Mouse (Mus musculus): ENCODE data around the gene Plin3.

Plin3 gene

GRCm38 (mm10) chr17:56298238-56298637, 5.6 kb upstream of the Plin3 start:
- DNase-seq: no peak

GRCm38 (mm10) chr17:56296201-56296600, 3.5 kb upstream of the Plin3 start:
- DNase-seq: no peak

GRCm38 (mm10) chr17:56294241-56294640, 1.6 kb upstream of the Plin3 start:
- no peak for DNase-seq

GRCm38 (mm10) chr17:56293291-56293690, 618 bp upstream of the Plin3 start:
- no peak for DNase-seq

GRCm38 (mm10) chr17:56291826-56292475, 722 bp downstream of the Plin3 start:
- DNase-seq: no peak

GRCm38 (mm10) chr17:56291171-56291511, 1.5 kb downstream of the Plin3 start:
- peak; percentile 92 for DNase-seq

GRCm38 (mm10) chr17:56290388-56291170, 2.1 kb downstream of the Plin3 start:
- peak; percentile 98 for DNase-seq

- DNase-seq: no peak
These were observed 3.0 kb downstream of the Plin3 start for GRCm38 (mm10) chr17:56289371-56290331.

- DNase-seq: no peak
These were observed 3.8 kb downstream of the Plin3 start for GRCm38 (mm10) chr17:56288866-56289265.

- peak; percentile 75 for DNase-seq
These were observed 4.8 kb downstream of the Plin3 start for GRCm38 (mm10) chr17:56287830-56288229.

- no peak for DNase-seq
These were observed 6.7 kb downstream of the Plin3 start for GRCm38 (mm10) chr17:56285995-56286394.

- DNase-seq: no peak
These were observed 9.4 kb downstream of the Plin3 start for GRCm38 (mm10) chr17:56283316-56283715.

- DNase-seq: no peak
These were observed 9.9 kb downstream of the Plin3 start for GRCm38 (mm10) chr17:56282802-56283201.

- DNase-seq: no peak
These were observed 11.5 kb downstream of the Plin3 start for GRCm38 (mm10) chr17:56281193-56281592.

GRCm38 (mm10) chr17:56279481-56280155, 13.1 kb downstream of the Plin3 start:
- peak; percentile 69 for DNase-seq

GRCm38 (mm10) chr17:56278340-56278739, 14.3 kb downstream of the Plin3 start:
- no peak for DNase-seq

- DNase-seq: no peak
These were observed 15.1 kb downstream of the Plin3 start for GRCm38 (mm10) chr17:56277567-56277893.

- DNase-seq: peak; percentile 96
These were observed 15.8 kb downstream of the Plin3 start, which contains the start of gene Ticam1 for GRCm38 (mm10) chr17:56276643-56277566. TSS of gene Ticam1 (minus strand) at chr17:56276786.

GRCm38 (mm10) chr17:56275842-56276480, 16.7 kb downstream of the Plin3 start:
- DNase-seq: peak; percentile 85

- DNase-seq: no peak
These were observed 18.7 kb downstream of the Plin3 start for GRCm38 (mm10) chr17:56273986-56274385.

GRCm38 (mm10) chr17:56273482-56273881, 19.2 kb downstream of the Plin3 start:
- DNase-seq: no peak

All from kidney, adult 11 months (tissue).